Mouse (Mus musculus) E14TG2a.4 (cell line): Measurements from ENCODE around the gene Npnt.

ENCODE experiments used
- H3K27me3 ChIP-seq: 2 replicates; pipeline ENCODE4 v1.6.1; 2014; ENCODE audit warnings: low read length, control low read depth; ENCODE audit not compliant: insufficient read depth
- H3K36me3 ChIP-seq: 2 replicates; pipeline ENCODE4 v1.6.1; 2014; ENCODE audit warnings: low read length, control low read depth; ENCODE audit not compliant: insufficient read depth
- H3K4me1 ChIP-seq: replicated peaks from 2 replicates; pipeline ENCODE4 v1.6.1; 2014; ENCODE audit warnings: low read depth, low read length, control low read depth
- H3K4me3 ChIP-seq: replicated peaks from 2 replicates; pipeline ENCODE4 v1.5.1; 2014; ENCODE audit warnings: mild to moderate bottlenecking, low read length
- H3K9me3 ChIP-seq: 2 replicates; pipeline ENCODE4 v1.6.1; 2014; ENCODE audit warnings: low read length, control low read depth
- CTCF ChIP-seq: conservative IDR thresholded peaks from 2 replicates; pipeline ENCODE4 v1.5.1; 2014; ENCODE audit warnings: low read length
- NANOG ChIP-seq: IDR thresholded peaks from 2 replicates; pipeline ENCODE4 v1.6.1; 2014; ENCODE audit warnings: borderline replicate concordance, low read length, mixed read lengths
- POU5F1 ChIP-seq: IDR thresholded peaks from 2 replicates; pipeline ENCODE4 v1.6.1; 2014; ENCODE audit warnings: low read length, borderline replicate concordance

Npnt gene

GRCm38 (mm10) chr3:132876933-132877676 is 73.0 kb downstream of the Npnt start:
- H3K9me3 ChIP-seq = no peaks in the 10 kb centered on the region
- TF ChIP-seq NANOG = no peak
- TF ChIP-seq POU5F1 = no peak
- TF ChIP-seq CTCF = no peak
- no peak overlapping the region for H3K4me3 ChIP-seq
- H3K36me3 ChIP-seq = no peaks in the 10 kb centered on the region
- H3K4me1 ChIP-seq = peaks cover 17% of the 10 kb centered on the region
- no peaks in the 10 kb centered on the region for H3K27me3 ChIP-seq

GRCm38 (mm10) chr3:132876011-132876708 is 73.9 kb downstream of the Npnt start:
- Histone ChIP-seq H3K4me1 (peaks cover 17% of the 10 kb centered on the region), H3K27me3 (0 out of 2 replicates have a peak, but pooled peaks cover 4% of the 10 kb centered on the region), H3K9me3 (no peaks in the 10 kb centered on the region), H3K36me3 (no peaks in the 10 kb centered on the region), H3K4me3 (no peak overlapping the region)
- TF ChIP-seq POU5F1 (no peak), NANOG (no peak), CTCF (no peak)

- H3K4me3 ChIP-seq = no peak overlapping the region
- H3K9me3 ChIP-seq = no peaks in the 10 kb centered on the region
- TF ChIP-seq CTCF (no peak), POU5F1 (no peak), NANOG (no peak)
- 0 out of 2 replicates have a peak, but pooled peaks cover 4% of the 10 kb centered on the region for H3K27me3 ChIP-seq
- no peaks in the 10 kb centered on the region for H3K36me3 ChIP-seq
- H3K4me1 ChIP-seq = peaks cover 17% of the 10 kb centered on the region
Observed at GRCm38 (mm10) chr3:132873251-132873650, 76.8 kb downstream of the Npnt start.

GRCm38 (mm10) chr3:132871318-132871904 is 78.7 kb downstream of the Npnt start:
- peaks cover 7% of the 10 kb centered on the region; the same call in 1 of the 2 replicates for H3K4me1 ChIP-seq
- H3K27me3 ChIP-seq = 0 out of 2 replicates have a peak, but pooled peaks cover 4% of the 10 kb centered on the region
- no peak overlapping the region for H3K4me3 ChIP-seq
- no peak for TF ChIP-seq CTCF
- no peak for TF ChIP-seq NANOG
- TF ChIP-seq POU5F1 = no peak
- H3K9me3 ChIP-seq = no peaks in the 10 kb centered on the region
- H3K36me3 ChIP-seq = no peaks in the 10 kb centered on the region

GRCm38 (mm10) chr3:132870079-132870478 is 80.0 kb downstream of the Npnt start:
- peaks cover 4% of the 10 kb centered on the region; the same call in 1 of the 2 replicates for H3K27me3 ChIP-seq
- TF ChIP-seq NANOG = no peak
- no peak for TF ChIP-seq POU5F1
- no peak for TF ChIP-seq CTCF
- no peaks in the 10 kb centered on the region for H3K4me1 ChIP-seq
- no peaks in the 10 kb centered on the region for H3K9me3 ChIP-seq
- H3K36me3 ChIP-seq = no peaks in the 10 kb centered on the region
- H3K4me3 ChIP-seq = no peak overlapping the region

GRCm38 (mm10) chr3:132868838-132869237 is 81.3 kb downstream of the Npnt start:
- no peaks in the 10 kb centered on the region for H3K9me3 ChIP-seq
- H3K4me1 ChIP-seq = peaks cover 7% of the 10 kb centered on the region

GRCm38 (mm10) chr3:132866984-132867383 is 83.1 kb downstream of the Npnt start:
- no peak overlapping the region for H3K4me3 ChIP-seq
- peaks cover 9% of the 10 kb centered on the region for H3K4me1 ChIP-seq
- no peaks in the 10 kb centered on the region for H3K36me3 ChIP-seq
- H3K9me3 ChIP-seq = no peaks in the 10 kb centered on the region
- TF ChIP-seq NANOG (no peak), POU5F1 (no peak)
- peaks cover 22% of the 10 kb centered on the region for H3K27me3 ChIP-seq

More at GRCm38 (mm10) chr3:132868838-132869237, 81.3 kb downstream of the Npnt start:
- TF ChIP-seq POU5F1 (no peak), CTCF (no peak), NANOG (no peak)
- no peaks in the 10 kb centered on the region for H3K36me3 ChIP-seq
- H3K27me3 ChIP-seq = peaks cover 12% of the 10 kb centered on the region; the same call in 1 of the 2 replicates
- no peak overlapping the region for H3K4me3 ChIP-seq

- no peaks in the 10 kb centered on the region for H3K9me3 ChIP-seq
Observed at GRCm38 (mm10) chr3:132865596-132865995, 84.5 kb downstream of the Npnt start.

More at GRCm38 (mm10) chr3:132865596-132865995, 84.5 kb downstream of the Npnt start:
- H3K27me3 ChIP-seq = peaks cover 20% of the 10 kb centered on the region
- H3K4me1 ChIP-seq = peaks cover 14% of the 10 kb centered on the region
- H3K36me3 ChIP-seq = no peaks in the 10 kb centered on the region
- no peak for TF ChIP-seq POU5F1
- no peak overlapping the region for H3K4me3 ChIP-seq
